Mouse (Mus musculus): ENCODE measurements around the gene Ftsj3. TPM values are rescaled to one million over a fixed set of nuclear protein-coding genes. Genes with fewer than 3 reads are reported as not detected.

Ftsj3 gene
- total RNA-seq (2014; rRNA removed) (40.2 and 62.7 TPM in 2 replicates), polyA plus RNA-seq (2015; fragmentation: Nextera tagmentation; extraction: Ambion mirVana) (29.0 and 29.7 TPM in 2 replicates)

GRCm38 (mm10) chr11:106255685-106256451, at the start of gene Ftsj3, which contains the start of gene Psmc5:
Gene Ftsj3, minus strand, starts transcription at chr11:106256079.
Gene Psmc5, plus strand, starts transcription at chr11:106256154.
- Histone ChIP-seq H3K4me3 (ENCODE audit: low read depth, low read length) (peak within 1 kb of the TSS; percentile 73), H3K36me3 (ENCODE audit: insufficient read depth) (peaks cover 48% of the 10 kb centered on the region)

GRCm38 (mm10) chr11:106305348-106306064, 49.6 kb upstream of the Ftsj3 start:
- Histone ChIP-seq H3K4me3 (ENCODE audit: low read depth, low read length) (no peak overlapping the region), H3K4me2 (ENCODE audit: low read depth) (no peak overlapping the region), H3K36me3 (ENCODE audit: insufficient read depth) (no peaks in the 10 kb centered on the region), H3K9me3 (ENCODE audit: low read length) (no peaks in the 10 kb centered on the region), H3K4me1 (ENCODE audit: insufficient read depth) (no peaks in the 10 kb centered on the region), H3K27ac (ENCODE audit: low read depth, low read length) (no peak overlapping the region), H3K9ac (no peak overlapping the region), H3K27me3 (ENCODE audit: insufficient read depth, low read length) (no peaks in the 10 kb centered on the region)
- TF ChIP-seq CTCF (IDR thresholded peaks at IDR 0.05; ENCODE audit: low read depth) = no peak
- WGBS = 83% methylated on average over 10 of the region's 10 CpGs
- ATAC-seq (no peak), DNase-seq (no peak)

More at GRCm38 (mm10) chr11:106255685-106256451, at the start of gene Ftsj3, which contains the start of gene Psmc5:
- no peaks in the 10 kb centered on the region for H3K9me3 ChIP-seq (ENCODE audit: low read length)
- 0 out of 2 replicates have a peak, but pooled peaks cover 4% of the 10 kb centered on the region for H3K4me1 ChIP-seq (ENCODE audit: insufficient read depth)
- peak; percentile 97 for ATAC-seq
- H3K4me2 ChIP-seq (ENCODE audit: low read depth) = peak within 1 kb of the TSS; percentile 94
- DNase-seq = peak; percentile 98
- no peaks in the 10 kb centered on the region for H3K27me3 ChIP-seq (ENCODE audit: insufficient read depth, low read length)
- peak within 1 kb of the TSS; percentile 84 for H3K9ac ChIP-seq
- peak within 1 kb of the TSS; percentile 80 for H3K27ac ChIP-seq (ENCODE audit: low read depth, low read length)
- WGBS = under 1% methylated on average over 42 of the region's 42 CpGs
- TF ChIP-seq CTCF (IDR thresholded peaks at IDR 0.05; ENCODE audit: low read depth) = peak; percentile 52

GRCm38 (mm10) chr11:106302634-106303033, 46.8 kb upstream of the Ftsj3 start:
- H3K9me3 ChIP-seq (ENCODE audit: low read length) = no peaks in the 10 kb centered on the region
- no peak overlapping the region for H3K9ac ChIP-seq
- no peak overlapping the region for H3K27ac ChIP-seq (ENCODE audit: low read depth, low read length)
- H3K36me3 ChIP-seq (ENCODE audit: insufficient read depth) = no peaks in the 10 kb centered on the region
- ATAC-seq = no peak
- no peak overlapping the region for H3K4me2 ChIP-seq (ENCODE audit: low read depth)
- H3K4me1 ChIP-seq (ENCODE audit: insufficient read depth) = no peaks in the 10 kb centered on the region
- H3K4me3 ChIP-seq (ENCODE audit: low read depth, low read length) = no peak overlapping the region
- no peaks in the 10 kb centered on the region for H3K27me3 ChIP-seq (ENCODE audit: insufficient read depth, low read length)
- peak; percentile 76 for TF ChIP-seq CTCF (IDR thresholded peaks at IDR 0.05; ENCODE audit: low read depth)
- 22% methylated on average over 2 of the region's 2 CpGs for WGBS
- peak; percentile 57 for DNase-seq

- Histone ChIP-seq H3K9me3 (ENCODE audit: low read length) (no peaks in the 10 kb centered on the region), H3K27me3 (ENCODE audit: insufficient read depth, low read length) (no peaks in the 10 kb centered on the region), H3K36me3 (ENCODE audit: insufficient read depth) (no peaks in the 10 kb centered on the region), H3K27ac (ENCODE audit: low read depth, low read length) (no peak within 1 kb of the TSS), H3K4me2 (ENCODE audit: low read depth) (no peak within 1 kb of the TSS), H3K9ac (no peak within 1 kb of the TSS), H3K4me3 (ENCODE audit: low read depth, low read length) (no peak within 1 kb of the TSS), H3K4me1 (ENCODE audit: insufficient read depth) (no peaks in the 10 kb centered on the region)
- 85% methylated on average over 9 of the region's 9 CpGs for WGBS
- no peak for TF ChIP-seq CTCF (IDR thresholded peaks at IDR 0.05; ENCODE audit: low read depth)
- no peak for DNase-seq
- no peak for ATAC-seq
Measured at GRCm38 (mm10) chr11:106301765-106302164, 45.9 kb upstream of the Ftsj3 start, which contains the start of gene Gh. Gene Gh, minus strand, starts transcription at chr11:106301865.

GRCm38 (mm10) chr11:106291861-106292260, 36.0 kb upstream of the Ftsj3 start:
- ATAC-seq = no peak
- H3K27ac ChIP-seq (ENCODE audit: low read depth, low read length) = no peak overlapping the region
- WGBS = 80% methylated on average over 2 of the region's 2 CpGs
- H3K4me2 ChIP-seq (ENCODE audit: low read depth) = no peak overlapping the region
- no peaks in the 10 kb centered on the region for H3K4me1 ChIP-seq (ENCODE audit: insufficient read depth)
- no peaks in the 10 kb centered on the region for H3K27me3 ChIP-seq (ENCODE audit: insufficient read depth, low read length)
- no peak overlapping the region for H3K9ac ChIP-seq
- no peaks in the 10 kb centered on the region for H3K9me3 ChIP-seq (ENCODE audit: low read length)
- TF ChIP-seq CTCF (IDR thresholded peaks at IDR 0.05; ENCODE audit: low read depth) = no peak
- DNase-seq = no peak
- no peaks in the 10 kb centered on the region for H3K36me3 ChIP-seq (ENCODE audit: insufficient read depth)
- no peak overlapping the region for H3K4me3 ChIP-seq (ENCODE audit: low read depth, low read length)

- no peak overlapping the region for H3K27ac ChIP-seq (ENCODE audit: low read depth, low read length)
- no peaks in the 10 kb centered on the region for H3K4me1 ChIP-seq (ENCODE audit: insufficient read depth)
- no peaks in the 10 kb centered on the region for H3K27me3 ChIP-seq (ENCODE audit: insufficient read depth, low read length)
- no peaks in the 10 kb centered on the region for H3K9me3 ChIP-seq (ENCODE audit: low read length)
- DNase-seq (no peak), ATAC-seq (no peak)
- H3K36me3 ChIP-seq (ENCODE audit: insufficient read depth) = no peaks in the 10 kb centered on the region
- WGBS = 94% methylated on average over 5 of the region's 5 CpGs
- no peak overlapping the region for H3K4me3 ChIP-seq (ENCODE audit: low read depth, low read length)
- TF ChIP-seq CTCF (IDR thresholded peaks at IDR 0.05; ENCODE audit: low read depth) = no peak
- no peak overlapping the region for H3K4me2 ChIP-seq (ENCODE audit: low read depth)
- no peak overlapping the region for H3K9ac ChIP-seq
Measured at GRCm38 (mm10) chr11:106290376-106290775, 34.5 kb upstream of the Ftsj3 start.

- H3K4me3 ChIP-seq (ENCODE audit: low read depth, low read length) = no peak overlapping the region
- H3K27ac ChIP-seq (ENCODE audit: low read depth, low read length) = no peak overlapping the region
- H3K27me3 ChIP-seq (ENCODE audit: insufficient read depth, low read length) = no peaks in the 10 kb centered on the region
- H3K36me3 ChIP-seq (ENCODE audit: insufficient read depth) = no peaks in the 10 kb centered on the region
- ATAC-seq (no peak), DNase-seq (no peak)
- no peak overlapping the region for H3K9ac ChIP-seq
- no peaks in the 10 kb centered on the region for H3K4me1 ChIP-seq (ENCODE audit: insufficient read depth)
- H3K4me2 ChIP-seq (ENCODE audit: low read depth) = no peak overlapping the region
- TF ChIP-seq CTCF (IDR thresholded peaks at IDR 0.05; ENCODE audit: low read depth) = peak; percentile 48
- 55% methylated on average over 8 of the region's 8 CpGs for WGBS
- H3K9me3 ChIP-seq (ENCODE audit: low read length) = no peaks in the 10 kb centered on the region
Measured at GRCm38 (mm10) chr11:106289369-106289768, 33.5 kb upstream of the Ftsj3 start.
